Mouse (Mus musculus): ENCODE results near the gene Klhdc9.

Gene Klhdc9

GRCm38 (mm10) chr1:171342262-171343207, 18.1 kb downstream of the Klhdc9 start:
- no peak for TF ChIP-seq GATA4 (IDR thresholded peaks at IDR 0.05; ENCODE audit: insufficient replicate concordance, low read length)

GRCm38 (mm10) chr1:171330216-171330560, 30.4 kb downstream of the Klhdc9 start:
- TF ChIP-seq GATA4 (IDR thresholded peaks at IDR 0.05; ENCODE audit: insufficient replicate concordance, low read length) = no peak

DNA sequence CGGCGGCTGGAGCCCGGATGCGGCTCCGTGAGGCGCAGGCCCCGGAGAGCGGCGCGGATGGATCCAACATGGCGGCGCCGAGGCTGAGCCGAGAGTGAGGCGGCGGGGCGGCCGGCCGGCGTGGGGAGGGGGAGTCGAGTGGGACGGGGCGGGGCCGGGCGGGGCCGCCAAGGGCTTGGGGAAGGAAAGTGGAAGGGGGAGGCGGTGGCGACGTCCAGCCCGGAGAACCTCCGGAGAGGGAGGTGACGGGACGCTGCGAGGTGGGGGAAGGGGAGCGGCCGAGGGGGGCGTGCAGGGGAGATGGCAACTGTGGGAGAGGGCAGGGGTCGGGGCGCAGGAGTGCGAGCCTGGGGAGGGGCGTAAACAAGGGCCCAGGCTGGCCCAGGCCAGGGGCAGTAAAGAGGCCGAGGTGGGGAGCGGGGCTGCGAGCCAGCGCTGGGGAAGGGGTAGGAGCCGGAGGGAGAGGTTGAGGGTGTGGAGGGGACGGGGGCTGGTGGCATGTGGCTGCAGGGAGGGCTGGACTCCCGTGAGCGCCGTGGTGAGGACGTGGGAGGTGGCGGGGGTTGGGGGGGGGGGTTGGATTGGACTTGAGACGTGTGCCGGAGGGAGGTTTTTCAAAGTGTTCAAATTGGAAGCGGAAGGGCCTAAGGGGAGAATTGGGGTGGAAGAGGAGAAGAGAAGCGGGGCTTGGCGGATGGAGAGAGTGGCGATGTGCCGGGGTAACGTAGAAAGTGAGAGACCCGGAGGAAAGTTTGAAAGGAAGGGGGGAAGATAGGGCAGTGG, 31.0 kb downstream of the Klhdc9 start:
- TF ChIP-seq GATA4 (IDR thresholded peaks at IDR 0.05; ENCODE audit: insufficient replicate concordance, low read length) = no peak

GRCm38 (mm10) chr1:171328839-171329432, 31.7 kb downstream of the Klhdc9 start, which contains the start of gene Dedd:
TSS of gene Dedd (plus strand) at chr1:171329145.
- TF ChIP-seq GATA4 (IDR thresholded peaks at IDR 0.05; ENCODE audit: insufficient replicate concordance, low read length) = no peak; the same call in 1 of the 2 replicates

DNA sequence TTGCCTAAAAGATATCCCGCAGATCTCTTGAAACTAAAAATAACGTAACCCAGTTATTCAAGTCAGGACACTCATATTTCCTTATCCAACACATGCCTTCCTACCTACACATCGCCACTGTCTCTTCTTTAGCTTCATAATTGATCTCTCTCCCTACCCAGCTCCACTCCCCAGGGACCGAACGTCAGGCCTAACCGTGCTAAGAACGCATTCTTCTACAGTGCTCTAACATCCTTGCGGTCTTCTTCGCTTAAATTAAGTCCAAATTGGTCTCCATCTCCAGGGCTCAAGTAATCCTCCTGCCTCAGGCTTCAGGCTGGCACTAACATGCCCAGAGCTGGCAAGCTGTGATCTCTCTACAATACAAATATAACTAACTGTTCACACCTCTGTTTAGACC, 32.4 kb downstream of the Klhdc9 start:
- TF ChIP-seq GATA4 (IDR thresholded peaks at IDR 0.05; ENCODE audit: insufficient replicate concordance, low read length) = no peak

- TF ChIP-seq GATA4 (IDR thresholded peaks at IDR 0.05; ENCODE audit: insufficient replicate concordance, low read length) = no peak
Measured at GRCm38 (mm10) chr1:171325571-171325970, 35.0 kb downstream of the Klhdc9 start.

DNA sequence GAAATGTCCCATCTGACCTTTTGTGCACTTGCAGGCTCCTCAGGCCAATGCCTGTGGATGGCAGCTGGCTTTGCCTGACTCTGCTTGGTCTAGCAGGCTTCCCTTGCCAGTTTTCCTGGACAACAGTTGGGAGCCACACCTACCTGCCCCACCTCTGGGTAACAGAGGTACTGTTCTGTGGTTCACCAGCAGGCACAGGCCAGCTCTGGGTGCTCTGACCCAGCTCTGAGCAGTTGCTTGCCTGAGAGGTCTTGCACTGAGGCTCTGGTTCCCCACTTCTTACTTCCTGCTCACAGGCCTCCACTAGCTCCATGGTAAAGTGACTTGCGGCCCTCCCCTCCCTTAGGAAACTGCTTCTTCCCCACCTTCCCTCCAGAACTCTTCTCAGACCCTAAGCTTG, 38.6 kb downstream of the Klhdc9 start:
- no peak for TF ChIP-seq GATA4 (IDR thresholded peaks at IDR 0.05; ENCODE audit: insufficient replicate concordance, low read length)

GRCm38 (mm10) chr1:171321415-171321814, 39.2 kb downstream of the Klhdc9 start:
- TF ChIP-seq GATA4 (IDR thresholded peaks at IDR 0.05; ENCODE audit: insufficient replicate concordance, low read length) = no peak

DNA sequence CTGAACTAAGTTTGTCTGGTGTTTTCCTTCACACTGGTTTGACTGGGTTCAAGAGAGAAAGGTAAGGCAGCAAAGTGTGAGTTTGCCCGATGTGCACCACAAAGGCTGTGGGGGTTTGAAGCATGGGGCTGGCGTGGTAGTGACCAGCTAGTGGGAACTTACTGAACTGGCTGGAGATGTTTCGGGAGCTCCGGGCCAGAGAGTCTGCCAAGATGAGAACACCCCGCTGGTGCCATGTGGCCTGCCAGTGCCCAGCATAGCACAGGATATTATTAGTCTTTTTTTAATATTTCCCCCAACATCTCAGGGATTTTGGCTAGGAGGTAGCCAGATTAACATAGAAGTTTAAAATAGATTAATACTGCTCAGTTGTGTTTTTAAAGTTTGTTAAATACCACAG, 40.4 kb downstream of the Klhdc9 start:
- no peak for TF ChIP-seq GATA4 (IDR thresholded peaks at IDR 0.05; ENCODE audit: insufficient replicate concordance, low read length)

DNA sequence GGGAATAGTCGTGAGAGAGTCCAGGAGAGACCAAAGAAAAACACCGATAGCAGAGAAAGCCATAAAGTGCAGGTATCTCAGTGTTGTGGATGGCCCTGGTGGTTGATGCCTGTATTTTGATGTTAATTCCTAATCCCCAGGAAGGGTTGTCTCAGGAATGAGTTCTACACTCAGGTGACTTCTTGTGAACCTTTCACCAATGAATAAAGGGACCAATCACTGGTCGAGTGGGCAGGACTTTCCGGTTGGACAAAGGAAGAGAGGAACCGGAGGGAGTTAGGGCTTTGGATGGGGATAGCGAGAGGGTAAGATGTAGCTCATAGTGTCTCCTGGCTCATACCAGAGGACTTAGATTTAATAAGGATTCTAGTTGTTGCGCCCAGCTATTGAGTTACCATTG, 40.9 kb downstream of the Klhdc9 start:
- TF ChIP-seq GATA4 (IDR thresholded peaks at IDR 0.05; ENCODE audit: insufficient replicate concordance, low read length) = no peak

- TF ChIP-seq GATA4 (IDR thresholded peaks at IDR 0.05; ENCODE audit: insufficient replicate concordance, low read length) = no peak
Measured at GRCm38 (mm10) chr1:171309321-171309720, 51.3 kb downstream of the Klhdc9 start.
